Mouse (Mus musculus) embryonic facial prominence, embryonic 11.5 days (tissue): ENCODE measurements around the gene Asb13. TPM values are rescaled to one million over a fixed set of nuclear protein-coding genes. Genes with fewer than 3 reads are reported as not detected.

Experiments used
- ATAC-seq: fragments of 200-750 bp; cut with Nextera tagmentation; replicated peaks from 2 replicates; pipeline ENCODE4 v1.8.0; 2017; ENCODE audit warnings: low read depth; ENCODE audit not compliant: insufficient number of reproducible peaks, low FRiP score, low TSS enrichment
- DNase-seq: peaks from one replicate; pipeline ENCODE4 v3.0.0-alpha.2; 2015; ENCODE audit warnings: low spot score
- H3K27ac ChIP-seq: fragments of 300-500 bp; sonication (generic); replicated peaks from 2 replicates; pipeline ENCODE4 v1.5.1; 2014; ENCODE audit warnings: mild to moderate bottlenecking, low read depth, low read length, control low read depth
- H3K27me3 ChIP-seq: fragments of 300-500 bp; sonication (generic); 2 replicates; pipeline ENCODE4 v1.6.1; 2014; ENCODE audit warnings: mild to moderate bottlenecking, low read length, moderate library complexity, mixed read lengths; ENCODE audit not compliant: control insufficient read depth, insufficient read depth
- H3K36me3 ChIP-seq: fragments of 300-500 bp; sonication (generic); replicated peaks from 2 replicates; pipeline ENCODE4 v1.6.1; 2014; ENCODE audit warnings: low read depth, mild to moderate bottlenecking, low read length, moderate library complexity, mixed read lengths; ENCODE audit not compliant: control insufficient read depth, insufficient read depth
- H3K4me1 ChIP-seq: fragments of 300-500 bp; sonication (generic); 2 replicates; pipeline ENCODE4 v1.6.1; 2014; ENCODE audit warnings: low read length, mixed read lengths; ENCODE audit not compliant: control insufficient read depth, insufficient read depth
- H3K4me2 ChIP-seq: fragments of 300-500 bp; sonication (generic); 2 replicates; pipeline ENCODE4 v1.6.1; 2014; ENCODE audit warnings: low read depth, mild to moderate bottlenecking, control low read depth, low read length, moderate library complexity
- H3K4me3 ChIP-seq: fragments of 300-500 bp; sonication (generic); 2 replicates; pipeline ENCODE4 v1.5.1; 2014; ENCODE audit warnings: low read depth, low read length, control low read depth
- H3K9ac ChIP-seq: fragments of 300-500 bp; sonication (generic); replicated peaks from 2 replicates; pipeline ENCODE4 v1.6.1; 2014; ENCODE audit warnings: mild to moderate bottlenecking, control low read depth, low read length
- H3K9me3 ChIP-seq: fragments of 300-500 bp; sonication (generic); replicated peaks from 2 replicates; pipeline ENCODE4 v1.6.1; 2016; ENCODE audit warnings: mild to moderate bottlenecking, low read length, inconsistent platforms, mixed read lengths; ENCODE audit not compliant: control insufficient read depth
- WGBS: fragments of 180-500 bp; shearing (Covaris S2); extraction: QIAGEN DNeasy Blood & Tissue Kit; methylation state at CpG from one replicate; pipeline ENCODE4 v1.1.7; 2014; 5-methylcytosine and 5-hydroxymethylcytosine counted together
- polyA plus RNA-seq: library from polyadenylated mRNA; unstranded; fragments of >200 nt; fragmentation: Nextera tagmentation; extraction: Ambion mirVana; gene quantifications from 2 replicates; pipeline ENCODE4 v1.2.1, GENCODE M21; 2014

The Asb13 gene
- polyA plus RNA-seq, 1 experiment from 2014 or later = 8.5 TPM

DNA sequence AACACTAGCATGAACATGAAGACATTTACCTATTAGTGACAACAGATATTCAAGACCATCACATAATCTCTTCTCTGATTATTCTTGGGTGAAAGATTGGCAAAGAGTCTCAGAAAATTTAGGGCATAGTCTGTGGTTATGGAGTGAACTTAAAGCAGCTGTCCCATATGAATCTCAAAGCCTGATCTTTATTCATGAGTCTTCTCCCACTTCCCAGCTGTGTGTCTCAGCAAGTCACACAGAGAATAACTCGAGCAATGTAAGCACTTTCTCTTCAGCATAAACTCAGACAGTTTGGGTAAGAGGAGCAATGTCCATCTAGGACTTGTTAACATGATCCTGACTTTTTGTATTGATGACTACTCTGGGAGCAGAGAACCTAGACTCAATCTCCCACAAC is 52.5 kb downstream of the Asb13 start:
- Histone ChIP-seq H3K4me3 (no peak overlapping the region), H3K27me3 (no peaks in the 10 kb centered on the region), H3K36me3 (no peaks in the 10 kb centered on the region), H3K27ac (no peak overlapping the region), H3K4me1 (no peaks in the 10 kb centered on the region), H3K4me2 (no peak overlapping the region), H3K9ac (no peak overlapping the region), H3K9me3 (no peaks in the 10 kb centered on the region)
- DNase-seq (no peak), ATAC-seq (no peak)
- WGBS = 75% methylated on average over 1 of the region's 1 CpGs

DNA sequence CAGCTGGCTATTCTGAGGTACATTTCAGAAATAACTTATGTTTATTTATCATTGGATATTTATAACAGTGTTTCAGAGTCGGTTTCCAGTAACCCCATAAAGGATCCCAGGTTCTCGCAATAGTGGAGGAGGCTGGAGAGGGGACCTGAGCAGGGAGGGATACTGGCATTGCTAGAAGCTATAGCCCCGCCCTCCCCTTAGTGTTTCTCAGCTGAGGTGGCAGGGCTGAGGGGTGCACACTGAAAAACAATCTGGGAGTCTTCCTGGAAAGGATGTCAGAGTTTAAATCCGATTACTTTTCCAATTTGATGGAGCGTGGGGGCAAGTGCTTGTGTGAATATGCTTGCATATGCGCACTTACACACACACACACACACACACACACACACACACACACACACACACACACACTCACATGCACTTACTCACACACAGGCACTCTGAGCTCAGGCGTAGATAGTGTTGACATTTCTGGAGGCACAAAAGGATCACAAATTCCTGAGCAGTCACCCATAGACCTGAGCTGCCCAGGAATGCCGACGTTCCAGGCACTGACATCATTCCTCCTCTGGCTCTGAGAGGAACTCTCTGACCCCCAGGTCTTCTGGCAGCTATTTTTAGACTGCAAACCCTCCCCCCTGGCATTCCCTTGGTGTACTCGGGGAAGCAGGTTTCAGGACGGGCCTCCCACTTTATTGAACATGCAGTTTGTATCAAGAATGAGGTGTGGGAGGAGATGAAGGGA is 60.9 kb downstream of the Asb13 start:
- Histone ChIP-seq H3K36me3 (no peaks in the 10 kb centered on the region), H3K4me2 (no peak overlapping the region; the same call in 1 of the 2 replicates), H3K9ac (no peak overlapping the region), H3K27ac (peak overlapping the region; percentile 41), H3K4me1 (peaks cover 4% of the 10 kb centered on the region; the same call in 1 of the 2 replicates), H3K27me3 (no peaks in the 10 kb centered on the region), H3K9me3 (no peaks in the 10 kb centered on the region), H3K4me3 (no peak overlapping the region)
- 9% methylated on average over 11 of the region's 11 CpGs for WGBS
- DNase-seq = peak; percentile 86
- ATAC-seq = peak; percentile 90

DNA sequence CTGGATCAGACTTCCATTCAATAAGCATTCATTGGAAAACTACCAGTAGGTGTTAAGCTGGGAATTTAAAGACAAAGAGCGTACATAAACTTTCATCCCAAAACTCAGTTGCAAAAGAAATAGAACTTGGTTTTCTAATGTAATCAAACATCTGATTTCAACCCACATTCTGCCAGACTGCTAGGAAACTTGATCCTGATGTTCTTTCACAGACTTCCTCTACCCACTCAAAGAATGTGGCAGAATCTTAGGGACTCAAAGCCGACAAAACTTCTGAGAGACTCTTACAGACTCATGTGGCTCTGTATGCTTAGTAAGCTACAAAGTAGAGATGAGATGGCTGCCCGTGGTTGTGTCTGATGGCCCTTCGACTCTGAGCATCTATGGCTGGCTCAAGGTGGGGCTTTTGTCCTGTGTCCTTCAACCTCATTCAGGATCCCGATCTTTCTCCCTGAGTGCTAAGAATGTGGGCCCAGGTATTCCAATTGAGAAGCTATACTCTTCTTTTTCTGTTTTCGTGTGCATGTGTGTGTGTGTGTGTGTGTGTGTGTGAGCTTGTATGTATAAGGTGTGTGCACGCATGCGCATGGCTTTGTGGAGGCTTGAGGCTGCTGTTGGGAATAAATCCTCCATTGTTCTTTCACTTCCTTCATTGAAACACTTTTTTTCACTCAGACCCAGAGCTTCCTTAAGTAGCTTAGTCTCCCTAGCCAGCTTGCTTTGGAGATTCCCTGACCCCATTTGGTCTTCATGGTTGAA is 63.3 kb downstream of the Asb13 start:
- no peak overlapping the region for H3K4me3 ChIP-seq
- no peak for ATAC-seq
- H3K4me2 ChIP-seq = no peak overlapping the region
- H3K36me3 ChIP-seq = no peaks in the 10 kb centered on the region
- DNase-seq = peak; percentile 8
- H3K9ac ChIP-seq = no peak overlapping the region
- 72% methylated on average over 8 of the region's 8 CpGs for WGBS
- H3K27me3 ChIP-seq = no peaks in the 10 kb centered on the region
- H3K9me3 ChIP-seq = no peaks in the 10 kb centered on the region
- no peak overlapping the region for H3K27ac ChIP-seq
- peaks cover 4% of the 10 kb centered on the region; the same call in 1 of the 2 replicates for H3K4me1 ChIP-seq

DNA sequence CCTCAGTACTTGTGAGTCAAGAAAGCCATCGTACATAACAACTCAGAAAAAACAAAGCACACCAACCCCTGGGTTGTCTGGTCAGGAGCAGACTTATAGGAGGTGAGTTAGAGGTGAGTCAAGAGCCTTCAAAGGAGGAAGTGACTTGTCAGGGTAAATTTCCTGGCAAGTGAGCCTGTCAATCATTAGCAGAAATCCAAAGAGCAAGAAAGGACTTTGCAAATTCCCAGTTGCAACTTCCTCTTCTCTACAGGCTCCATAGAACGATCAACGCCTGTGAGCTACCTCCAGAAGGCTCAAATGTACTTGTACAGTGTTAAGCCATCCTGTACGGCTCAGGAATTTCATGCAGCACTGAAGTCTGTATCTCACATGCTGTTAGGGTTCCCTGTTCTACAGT is 66.9 kb downstream of the Asb13 start:
- Histone ChIP-seq H3K4me3 (no peak overlapping the region), H3K4me2 (no peak overlapping the region), H3K9ac (no peak overlapping the region), H3K4me1 (no peaks in the 10 kb centered on the region; the same call in 1 of the 2 replicates), H3K27ac (no peak overlapping the region), H3K36me3 (no peaks in the 10 kb centered on the region), H3K27me3 (no peaks in the 10 kb centered on the region), H3K9me3 (no peaks in the 10 kb centered on the region)
- 61% methylated on average over 4 of the region's 4 CpGs for WGBS
- ATAC-seq = no peak
- no peak for DNase-seq

Other genes with a start within 250 kb of the Asb13 start
- 533 and 539 TPM in 2 replicates for gene Gdi2, start 96.0 kb upstream of the Asb13 start, polyA plus RNA-seq
- gene Fam208b, start 22.9 kb upstream of the Asb13 start, polyA plus RNA-seq = 29.1 and 30.4 TPM in 2 replicates
- gene Calml3, start 170.3 kb downstream of the Asb13 start, polyA plus RNA-seq = 0.29 and 0.39 TPM in 2 replicates
- gene Calm4, start 203.7 kb downstream of the Asb13 start, polyA plus RNA-seq = not detected in 2 replicates
- not detected in 2 replicates for gene Calm5, start 220.1 kb downstream of the Asb13 start, polyA plus RNA-seq